Mouse (Mus musculus): Measurements from ENCODE around the gene Cacna1b.
A peak's percentile ranks its signal among the peaks of the same experiment; 100 is the strongest.

Cacna1b gene

GRCm38 (mm10) chr2:24646452-24647146 is 116.4 kb downstream of the Cacna1b start:
- DNase-seq (ENCODE audit: low spot score in 2 of 2), result no peak

- no peak for DNase-seq (ENCODE audit: low spot score in 2 of 2)
These were observed 120.1 kb downstream of the Cacna1b start for GRCm38 (mm10) chr2:24642834-24643233.

- DNase-seq (ENCODE audit: low spot score in 2 of 2), result no peak
These were observed 124.6 kb downstream of the Cacna1b start for GRCm38 (mm10) chr2:24638102-24638954.

- DNase-seq (ENCODE audit: low spot score in 2 of 2), result no peak
These were observed 129.3 kb downstream of the Cacna1b start for GRCm38 (mm10) chr2:24633645-24634044.

GRCm38 (mm10) chr2:24617141-24617540 is 145.8 kb downstream of the Cacna1b start:
- DNase-seq (ENCODE audit: low spot score in 2 of 2), result no peak

- no peak for DNase-seq (ENCODE audit: low spot score in 2 of 2)
These were observed 153.2 kb downstream of the Cacna1b start for GRCm38 (mm10) chr2:24609789-24610188.

GRCm38 (mm10) chr2:24608765-24609138 is 154.2 kb downstream of the Cacna1b start:
- no peak for DNase-seq (ENCODE audit: low spot score in 2 of 2)

GRCm38 (mm10) chr2:24607905-24608764 is 154.8 kb downstream of the Cacna1b start:
- peak in 1 of 2 experiments; percentile 41 for DNase-seq (ENCODE audit: low spot score in 2 of 2)

- peak in 1 of 2 experiments; percentile 60 for DNase-seq (ENCODE audit: low spot score in 2 of 2)
These were observed 156.4 kb downstream of the Cacna1b start for GRCm38 (mm10) chr2:24606531-24606930.

- peak in 1 of 2 experiments; percentile 38 for DNase-seq (ENCODE audit: low spot score in 2 of 2)
These were observed 157.9 kb downstream of the Cacna1b start for GRCm38 (mm10) chr2:24605096-24605495.

- no peak for DNase-seq (ENCODE audit: low spot score in 2 of 2)
These were observed 173.5 kb downstream of the Cacna1b start for GRCm38 (mm10) chr2:24589426-24589825.

- DNase-seq (ENCODE audit: low spot score in 2 of 2), result no peak
These were observed 175.0 kb downstream of the Cacna1b start for GRCm38 (mm10) chr2:24587999-24588398.

- peak; percentile 21 to 73 for DNase-seq (ENCODE audit: low spot score in 2 of 2)
These were observed 188.3 kb downstream of the Cacna1b start for GRCm38 (mm10) chr2:24574616-24575015.

GRCm38 (mm10) chr2:24570917-24571316 is 192.0 kb downstream of the Cacna1b start:
- DNase-seq (ENCODE audit: low spot score in 2 of 2), result no peak

GRCm38 (mm10) chr2:24568555-24568954 is 194.4 kb downstream of the Cacna1b start:
- no peak for DNase-seq (ENCODE audit: low spot score in 2 of 2)

- DNase-seq (ENCODE audit: low spot score in 2 of 2), result no peak
These were observed 200.2 kb downstream of the Cacna1b start for GRCm38 (mm10) chr2:24562547-24563290.

GRCm38 (mm10) chr2:24561946-24562345 is 201.0 kb downstream of the Cacna1b start:
- DNase-seq (ENCODE audit: low spot score in 2 of 2), result no peak

- DNase-seq (ENCODE audit: low spot score in 2 of 2), result no peak
These were observed 202.8 kb downstream of the Cacna1b start for GRCm38 (mm10) chr2:24560201-24560600.

GRCm38 (mm10) chr2:24556347-24556746 is 206.6 kb downstream of the Cacna1b start:
- no peak for DNase-seq (ENCODE audit: low spot score in 2 of 2)

- no peak for DNase-seq (ENCODE audit: low spot score in 2 of 2)
These were observed 209.0 kb downstream of the Cacna1b start for GRCm38 (mm10) chr2:24553962-24554361.

All from spleen, postnatal 4 days (tissue).